Mouse (Mus musculus): ENCODE results near the gene Foxl2. TPM values are rescaled to one million over a fixed set of nuclear protein-coding genes. Genes with fewer than 3 reads are reported as not detected.

Foxl2 gene
- not detected in 2 replicates for polyA plus RNA-seq (2015; fragmentation: Nextera tagmentation; extraction: Ambion mirVana)

DNA sequence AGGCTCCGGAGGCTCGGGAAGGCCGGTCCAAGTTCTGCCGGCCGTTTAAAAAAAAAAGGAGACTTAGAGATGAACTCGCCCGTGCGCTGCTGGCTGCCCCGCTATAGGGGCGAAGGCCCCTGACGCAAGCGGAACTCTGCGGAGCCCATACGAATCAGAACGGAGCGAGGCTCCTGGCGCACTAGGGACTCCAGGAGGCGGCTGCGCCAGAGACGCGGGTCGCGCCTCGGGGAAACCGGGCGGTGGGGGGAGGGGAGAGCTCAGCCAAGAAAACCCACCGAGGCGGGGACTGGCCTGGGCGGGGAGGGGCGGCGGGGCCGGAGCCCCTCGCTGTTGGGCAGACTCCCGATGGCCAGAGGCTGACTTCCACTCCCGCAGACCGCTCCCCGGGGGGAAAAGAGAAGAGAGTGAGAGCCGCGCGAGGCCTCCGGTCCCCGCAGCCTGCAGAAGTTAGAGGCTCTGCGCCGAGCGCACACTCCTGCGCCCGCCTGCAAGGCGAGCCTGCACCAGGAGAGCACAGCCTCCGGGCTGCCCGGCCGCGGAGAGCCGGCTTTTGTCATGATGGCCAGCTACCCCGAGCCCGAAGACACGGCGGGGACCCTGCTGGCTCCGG, at the start of gene Foxl2:
TSS of gene Foxl2 (plus strand) at position 186 of the 613 bp plus-strand sequence.
- Histone ChIP-seq H3K36me3 (no peaks in the 10 kb centered on the region), H3K4me1 (peaks cover 34% of the 10 kb centered on the region), H3K4me2 (peak within 1 kb of the TSS; percentile 91), H3K9ac (peak within 1 kb of the TSS; percentile 44), H3K27me3 (replicated peaks) (peaks cover 99% of the 10 kb centered on the region), H3K27ac (replicated peaks) (no peak within 1 kb of the TSS), H3K4me3 (peak within 1 kb of the TSS; percentile 57), H3K9me3 (no peaks in the 10 kb centered on the region)
- no peak for ATAC-seq (ENCODE audit: extremely low read depth, insufficient number of reproducible peaks, low FRiP score, low TSS enrichment)
- 1% methylated on average over 57 of the region's 58 CpGs for WGBS

DNA sequence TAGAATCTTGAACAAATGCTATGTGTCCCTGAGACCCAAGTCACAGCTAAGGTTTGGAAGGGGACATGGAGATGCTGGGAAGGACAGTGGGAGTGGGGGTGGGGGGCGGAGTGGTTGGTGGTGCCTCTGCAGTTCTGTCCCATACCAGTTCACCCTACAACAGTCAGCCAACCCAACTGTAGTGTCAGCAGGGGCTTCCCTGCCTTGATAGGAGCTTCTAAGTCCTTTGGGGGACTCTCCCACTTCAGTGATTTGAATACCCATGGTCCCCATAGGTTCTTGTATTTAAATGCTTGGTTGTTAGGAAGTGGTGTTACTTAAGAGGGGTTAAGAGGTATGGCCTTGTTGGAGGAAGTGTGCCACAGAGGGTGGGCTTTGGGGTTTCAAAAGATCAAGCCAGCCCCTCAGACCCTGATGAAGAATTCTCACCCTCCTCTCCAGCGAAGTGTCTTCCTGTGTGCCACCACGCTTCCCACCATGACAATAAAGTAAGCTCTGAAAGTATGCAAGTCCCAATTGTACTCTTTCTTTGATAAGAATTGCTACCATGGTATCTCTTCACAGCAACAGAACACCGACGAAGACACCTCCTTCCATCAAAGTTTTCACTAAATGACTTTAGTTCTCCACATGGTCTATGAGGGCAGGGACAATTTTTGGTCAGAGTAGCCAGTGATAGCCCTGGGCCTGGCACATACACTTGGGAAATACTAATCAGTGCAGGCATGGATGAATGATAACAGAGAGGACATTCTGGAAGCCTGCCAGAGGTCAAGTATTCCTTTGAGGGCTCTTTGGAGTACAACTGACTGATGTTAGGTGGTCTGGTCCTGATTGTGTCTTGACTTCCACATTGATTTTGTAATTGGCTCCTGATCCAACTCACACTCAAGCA, 34.2 kb upstream of the Foxl2 start:
- Histone ChIP-seq H3K9ac (no peak overlapping the region), H3K36me3 (no peaks in the 10 kb centered on the region), H3K4me3 (no peak overlapping the region), H3K27ac (replicated peaks) (no peak overlapping the region), H3K9me3 (no peaks in the 10 kb centered on the region), H3K4me2 (no peak overlapping the region), H3K27me3 (replicated peaks) (no peaks in the 10 kb centered on the region), H3K4me1 (peaks cover 12% of the 10 kb centered on the region)
- WGBS, result 83% methylated on average over 5 of the region's 5 CpGs
- no peak for ATAC-seq (ENCODE audit: extremely low read depth, insufficient number of reproducible peaks, low FRiP score, low TSS enrichment)

DNA sequence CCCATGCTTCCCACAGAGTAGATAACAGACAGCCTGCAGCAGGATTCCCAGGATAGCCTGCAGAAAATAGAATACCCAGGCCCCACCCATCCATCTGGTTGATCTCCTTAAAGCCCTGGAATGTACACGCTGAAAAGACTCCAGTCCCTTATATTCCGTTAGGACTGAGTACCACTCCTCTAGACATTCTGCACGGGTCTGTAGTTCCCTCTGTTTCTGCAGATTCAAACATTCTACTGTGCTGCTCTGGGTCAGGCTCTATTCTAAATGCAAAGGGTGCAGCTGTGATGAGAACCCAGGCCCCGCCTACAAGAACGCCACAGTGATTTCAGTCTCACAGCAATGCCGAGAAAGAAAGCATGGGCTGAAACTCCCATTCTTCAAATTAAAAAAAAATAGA, 32.0 kb upstream of the Foxl2 start:
- H3K36me3 ChIP-seq, result no peaks in the 10 kb centered on the region
- 21% methylated on average over 6 of the region's 6 CpGs for WGBS
- no peak overlapping the region for H3K9ac ChIP-seq
- no peaks in the 10 kb centered on the region for H3K27me3 ChIP-seq (replicated peaks)
- no peaks in the 10 kb centered on the region for H3K9me3 ChIP-seq
- no peak overlapping the region for H3K27ac ChIP-seq (replicated peaks)
- peak overlapping the region; percentile 40 for H3K4me2 ChIP-seq
- peaks cover 12% of the 10 kb centered on the region for H3K4me1 ChIP-seq
- ATAC-seq (ENCODE audit: extremely low read depth, insufficient number of reproducible peaks, low FRiP score, low TSS enrichment), result no peak
- no peak overlapping the region for H3K4me3 ChIP-seq

DNA sequence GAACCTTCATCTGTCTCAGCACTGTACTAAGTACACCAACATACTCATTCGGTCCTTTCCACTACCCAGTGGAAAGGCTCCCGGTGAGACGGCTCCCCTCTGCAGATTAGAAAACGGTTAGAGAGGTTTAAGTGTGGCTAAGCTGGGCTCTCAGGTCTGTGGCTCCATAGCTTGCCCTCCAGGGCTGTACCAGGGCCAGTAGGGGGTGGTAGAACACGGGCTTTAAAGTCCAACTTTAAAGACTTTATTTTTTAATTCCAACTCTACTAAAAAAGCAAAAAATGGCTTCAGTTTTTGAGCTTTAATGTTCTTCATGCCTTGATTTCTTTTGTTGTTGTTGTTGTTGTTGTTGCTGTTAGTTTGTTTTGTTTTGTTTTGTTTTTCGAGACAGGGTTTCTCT, 30.9 kb upstream of the Foxl2 start:
- Histone ChIP-seq H3K36me3 (no peaks in the 10 kb centered on the region), H3K4me2 (no peak overlapping the region), H3K9me3 (no peaks in the 10 kb centered on the region), H3K27me3 (replicated peaks) (no peaks in the 10 kb centered on the region), H3K4me1 (peaks cover 12% of the 10 kb centered on the region), H3K4me3 (no peak overlapping the region), H3K9ac (no peak overlapping the region), H3K27ac (replicated peaks) (no peak overlapping the region)
- WGBS, result 41% methylated on average over 6 of the region's 6 CpGs
- ATAC-seq (ENCODE audit: extremely low read depth, insufficient number of reproducible peaks, low FRiP score, low TSS enrichment), result no peak

DNA sequence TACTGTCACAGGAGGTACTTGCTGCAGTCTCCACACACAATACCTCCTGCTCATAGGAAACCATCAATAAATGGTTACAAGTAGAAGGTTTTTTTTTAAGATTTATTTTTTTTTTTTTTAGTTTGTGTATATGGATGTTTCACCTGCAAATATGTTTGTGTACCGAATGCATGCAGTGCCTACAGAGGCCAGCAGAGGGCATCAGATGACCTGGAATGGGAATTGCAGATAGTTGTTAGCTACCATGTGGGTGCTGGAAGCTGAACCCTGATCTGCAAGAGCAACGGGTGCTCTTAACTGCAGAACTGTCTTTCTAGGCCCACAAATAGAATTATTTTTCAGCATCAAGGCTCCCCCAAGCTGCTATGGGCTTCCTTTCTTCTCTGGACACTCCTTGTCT, 25.6 kb upstream of the Foxl2 start:
- H3K9ac ChIP-seq, result no peak overlapping the region
- no peak overlapping the region for H3K4me2 ChIP-seq
- no peaks in the 10 kb centered on the region for H3K9me3 ChIP-seq
- peaks cover 11% of the 10 kb centered on the region for H3K27me3 ChIP-seq (replicated peaks)
- 79% methylated on average over 2 of the region's 2 CpGs for WGBS
- no peak overlapping the region for H3K27ac ChIP-seq (replicated peaks)
- H3K36me3 ChIP-seq, result no peaks in the 10 kb centered on the region
- no peak for ATAC-seq (ENCODE audit: extremely low read depth, insufficient number of reproducible peaks, low FRiP score, low TSS enrichment)
- H3K4me3 ChIP-seq, result no peak overlapping the region
- H3K4me1 ChIP-seq, result no peaks in the 10 kb centered on the region

DNA sequence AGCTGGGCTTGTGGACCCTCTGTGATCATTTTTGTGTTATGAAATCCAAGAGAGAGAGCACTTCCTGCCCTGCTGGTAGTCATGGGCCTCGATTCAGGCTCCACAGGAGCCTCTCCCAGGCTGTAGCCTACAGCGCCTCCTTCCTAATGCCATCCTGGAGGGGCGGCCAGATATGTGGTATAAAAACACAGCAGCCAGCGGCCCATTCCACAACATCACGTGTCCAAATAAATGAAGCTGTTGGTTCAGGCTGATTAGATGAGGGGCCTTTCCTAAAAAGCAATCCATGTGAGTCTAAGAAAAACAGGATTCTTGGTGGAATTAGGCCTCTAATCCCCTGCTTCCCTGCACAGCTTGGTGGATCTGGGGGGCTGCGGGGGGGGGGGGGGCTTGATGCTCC, 22.2 kb upstream of the Foxl2 start:
- Histone ChIP-seq H3K27me3 (replicated peaks) (peaks cover 33% of the 10 kb centered on the region), H3K4me1 (no peaks in the 10 kb centered on the region), H3K27ac (replicated peaks) (no peak overlapping the region), H3K4me2 (no peak overlapping the region), H3K36me3 (no peaks in the 10 kb centered on the region), H3K9ac (no peak overlapping the region), H3K4me3 (no peak overlapping the region), H3K9me3 (no peaks in the 10 kb centered on the region)
- WGBS, result 32% methylated on average over 6 of the region's 6 CpGs
- no peak for ATAC-seq (ENCODE audit: extremely low read depth, insufficient number of reproducible peaks, low FRiP score, low TSS enrichment)

DNA sequence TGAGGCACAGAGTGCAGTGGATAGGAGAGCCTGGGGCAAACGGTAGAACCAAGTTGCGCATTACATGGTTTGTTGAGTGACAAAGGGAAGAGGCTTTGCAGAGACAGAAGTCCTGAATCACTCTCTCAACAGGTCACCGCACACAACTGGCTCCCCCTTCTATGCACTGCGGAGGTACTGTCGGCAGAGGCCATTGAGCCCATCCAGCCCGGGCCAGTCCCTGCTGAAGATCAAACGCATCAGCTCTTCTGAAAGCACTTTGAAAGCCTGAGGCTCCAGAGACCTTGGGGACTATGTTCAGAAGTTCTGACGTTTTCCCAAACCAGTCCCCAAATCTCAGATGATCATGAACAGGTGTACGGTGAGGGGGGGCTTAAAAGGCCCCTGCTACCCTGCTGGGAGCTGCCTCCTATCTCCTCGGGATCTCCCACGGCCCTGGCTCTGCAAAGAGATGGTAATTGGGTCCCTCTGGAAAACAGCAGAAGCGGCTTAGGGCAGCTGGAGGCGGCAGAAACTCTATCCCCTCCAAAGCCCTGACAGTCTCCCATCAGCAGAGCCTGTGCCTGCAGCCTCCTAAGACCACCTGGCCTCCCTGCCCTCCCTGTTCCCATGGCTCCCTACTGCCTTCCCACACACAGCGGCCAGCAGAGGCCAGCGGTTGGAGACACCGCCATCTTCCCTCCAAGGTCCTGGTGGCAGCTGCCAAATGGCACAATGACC, 19.7 kb upstream of the Foxl2 start:
- peaks cover 34% of the 10 kb centered on the region for H3K27me3 ChIP-seq (replicated peaks)
- 20% methylated on average over 16 of the region's 16 CpGs for WGBS
- ATAC-seq (ENCODE audit: extremely low read depth, insufficient number of reproducible peaks, low FRiP score, low TSS enrichment), result no peak

DNA sequence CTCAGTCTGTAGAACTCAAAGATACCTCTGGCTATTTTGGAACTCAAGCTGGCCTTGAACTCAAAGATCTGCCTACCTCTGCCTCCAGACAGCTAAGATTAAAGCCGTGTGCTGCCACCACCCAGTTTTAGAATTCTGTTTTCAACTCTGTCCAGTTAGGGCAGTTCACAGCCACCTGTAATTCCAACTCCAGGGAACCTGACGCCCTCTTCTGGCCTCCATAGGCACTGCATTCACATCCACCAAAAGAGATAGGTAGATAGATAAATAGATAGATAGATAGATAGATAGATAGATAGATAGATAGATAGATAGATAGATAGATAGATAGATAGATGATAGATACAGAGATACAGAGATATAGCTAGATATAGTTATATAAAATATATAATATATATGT, 15.8 kb upstream of the Foxl2 start:
- Histone ChIP-seq H3K4me2 (no peak overlapping the region), H3K4me3 (no peak overlapping the region), H3K27ac (replicated peaks) (no peak overlapping the region), H3K27me3 (replicated peaks) (peaks cover 26% of the 10 kb centered on the region), H3K9me3 (no peaks in the 10 kb centered on the region), H3K4me1 (no peaks in the 10 kb centered on the region), H3K36me3 (no peaks in the 10 kb centered on the region), H3K9ac (no peak overlapping the region)
- 16% methylated on average over 2 of the region's 2 CpGs for WGBS
- ATAC-seq (ENCODE audit: extremely low read depth, insufficient number of reproducible peaks, low FRiP score, low TSS enrichment), result no peak

More for the DNA sequence above, 19.7 kb upstream of the Foxl2 start:
- Histone ChIP-seq H3K27ac (replicated peaks) (no peak overlapping the region), H3K4me3 (no peak overlapping the region), H3K9me3 (no peaks in the 10 kb centered on the region), H3K36me3 (no peaks in the 10 kb centered on the region), H3K4me2 (no peak overlapping the region), H3K4me1 (no peaks in the 10 kb centered on the region), H3K9ac (no peak overlapping the region)

DNA sequence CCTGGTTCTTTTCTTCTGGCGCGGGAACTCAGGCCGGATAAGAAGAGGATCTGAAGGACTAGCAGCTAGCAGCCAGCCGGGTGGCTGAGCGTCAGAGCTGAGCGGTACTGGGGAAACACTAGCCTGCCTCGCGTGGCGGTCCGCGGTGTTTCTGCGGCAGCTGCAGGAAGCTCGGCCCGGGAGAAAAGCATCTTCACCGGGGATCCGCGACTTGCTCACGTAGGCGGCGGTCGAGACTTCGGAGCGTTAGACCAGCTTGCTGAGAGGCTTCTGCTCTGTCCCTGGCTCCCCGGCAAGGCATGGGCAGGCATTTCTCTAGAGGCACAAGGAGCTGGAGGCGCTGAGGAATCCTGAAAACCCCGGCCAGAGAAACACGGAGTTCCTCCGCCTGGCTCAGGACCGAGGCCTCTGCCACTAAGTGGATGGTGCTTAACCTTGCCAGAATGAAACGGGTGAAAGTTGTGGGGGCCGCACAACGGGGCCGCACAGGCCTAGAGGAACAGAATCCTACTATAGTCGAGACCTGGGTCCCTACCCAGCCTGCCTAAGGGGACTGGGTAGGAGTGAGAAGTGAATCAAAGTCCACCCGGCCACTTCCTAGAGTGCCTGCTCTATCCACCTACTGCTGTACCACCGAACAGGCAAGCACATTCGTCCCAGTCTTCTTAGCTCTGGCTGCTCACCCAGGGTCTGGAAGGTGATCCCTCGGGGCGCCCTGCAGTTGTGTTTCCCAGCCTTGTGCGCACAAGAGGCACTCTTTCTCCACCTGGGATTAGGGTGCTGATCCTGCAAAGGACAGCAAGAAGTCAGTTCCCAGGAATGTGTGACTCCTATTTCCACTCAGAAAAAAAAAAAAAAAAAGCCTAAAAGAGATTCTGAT, 2.7 kb upstream of the Foxl2 start:
- Histone ChIP-seq H3K4me3 (peak overlapping the region; percentile 35), H3K4me1 (peaks cover 34% of the 10 kb centered on the region), H3K36me3 (no peaks in the 10 kb centered on the region), H3K27ac (replicated peaks) (no peak overlapping the region), H3K27me3 (replicated peaks) (peaks cover 89% of the 10 kb centered on the region), H3K9me3 (no peaks in the 10 kb centered on the region), H3K9ac (no peak overlapping the region), H3K4me2 (peak overlapping the region; percentile 61)
- WGBS, result under 1% methylated on average over 40 of the region's 40 CpGs
- no peak for ATAC-seq (ENCODE audit: extremely low read depth, insufficient number of reproducible peaks, low FRiP score, low TSS enrichment)

DNA sequence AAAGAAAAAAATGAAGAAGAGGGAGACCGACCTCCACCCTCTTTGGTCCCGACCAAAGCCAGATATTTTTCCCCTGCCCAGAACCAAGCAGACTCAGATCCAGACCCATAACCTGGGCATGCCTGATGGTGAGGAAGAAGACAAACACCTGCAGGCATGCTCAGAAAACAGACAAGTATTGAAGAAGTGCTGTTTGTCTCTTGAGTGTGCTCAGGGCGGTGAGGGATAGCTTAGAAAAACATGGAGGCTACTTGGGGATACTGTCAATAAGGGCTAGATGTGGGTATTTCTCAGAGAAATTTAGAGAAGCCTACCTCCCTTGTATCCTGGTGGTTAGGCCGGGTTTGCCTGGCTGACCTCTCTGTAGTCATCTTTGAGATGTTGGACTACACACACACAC, 1.8 kb upstream of the Foxl2 start:
- no peak overlapping the region for H3K4me2 ChIP-seq
- no peak for ATAC-seq (ENCODE audit: extremely low read depth, insufficient number of reproducible peaks, low FRiP score, low TSS enrichment)
- no peak overlapping the region for H3K9ac ChIP-seq
- H3K27ac ChIP-seq (replicated peaks), result no peak overlapping the region
- H3K4me3 ChIP-seq, result no peak overlapping the region
- WGBS, result 7% methylated on average over 4 of the region's 4 CpGs
- no peaks in the 10 kb centered on the region for H3K36me3 ChIP-seq
- H3K4me1 ChIP-seq, result peaks cover 34% of the 10 kb centered on the region
- peaks cover 95% of the 10 kb centered on the region for H3K27me3 ChIP-seq (replicated peaks)
- H3K9me3 ChIP-seq, result no peaks in the 10 kb centered on the region

DNA sequence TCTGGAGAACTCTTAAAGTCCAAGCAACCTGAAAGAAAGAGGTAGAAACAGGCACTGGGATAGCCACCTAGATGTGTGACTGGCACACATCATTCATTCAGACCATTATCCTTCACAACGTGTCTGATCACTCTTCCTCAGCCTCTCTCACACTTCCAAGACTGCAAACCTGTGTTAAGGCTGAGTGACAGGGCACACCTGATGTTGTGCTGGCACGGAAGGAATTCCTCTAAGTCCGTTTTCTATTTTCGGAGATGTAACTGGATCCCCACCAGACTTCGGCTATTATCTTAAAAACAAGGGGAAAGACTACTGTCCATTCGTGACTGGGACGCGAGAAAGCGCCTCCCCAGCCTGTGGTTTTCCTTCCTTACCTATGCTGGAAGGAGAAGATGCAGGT, 1.3 kb upstream of the Foxl2 start:
- Histone ChIP-seq H3K4me2 (no peak overlapping the region), H3K9me3 (no peaks in the 10 kb centered on the region), H3K4me3 (no peak overlapping the region), H3K27ac (replicated peaks) (no peak overlapping the region), H3K36me3 (no peaks in the 10 kb centered on the region), H3K4me1 (peaks cover 34% of the 10 kb centered on the region), H3K9ac (no peak overlapping the region), H3K27me3 (replicated peaks) (peaks cover 98% of the 10 kb centered on the region)
- WGBS, result 1% methylated on average over 9 of the region's 9 CpGs
- ATAC-seq (ENCODE audit: extremely low read depth, insufficient number of reproducible peaks, low FRiP score, low TSS enrichment), result no peak
